Mouse (Mus musculus): ENCODE measurements around the gene Ccdc142. TPM values are rescaled to one million over a fixed set of nuclear protein-coding genes. Genes with fewer than 3 reads are reported as not detected.
A peak's percentile ranks its signal among the peaks of the same experiment; 100 is the strongest.

Gene Ccdc142
- total RNA-seq (2022) = 1 to 10 TPM in 3 of 4 experiments, not detected in 1; 1.1 to 2.3 (median 1.3) TPM

DNA sequence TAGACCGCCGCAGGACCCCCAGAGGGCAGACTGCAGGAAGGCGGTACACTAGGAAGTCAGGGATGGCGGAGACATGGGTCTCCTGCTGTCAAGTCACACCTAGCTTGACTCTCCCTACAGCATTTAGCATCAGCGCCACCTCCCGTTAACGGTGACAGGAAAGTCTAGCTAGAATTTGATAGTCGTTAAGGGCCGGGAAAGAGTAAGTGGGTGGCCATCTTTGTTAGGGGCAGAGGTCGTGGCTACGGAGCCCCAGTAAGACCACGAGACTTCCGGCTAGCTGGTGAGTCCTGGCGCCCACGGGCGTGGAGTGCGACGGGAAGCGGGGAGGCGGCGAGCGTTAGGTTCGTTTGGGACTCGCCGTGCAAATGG, at the start of gene Ccdc142, which contains the start of gene Gm42688:
Gene Ccdc142 (plus strand): TSS at position 286 of the 372 bp plus-strand sequence.
Gene Gm42688 (plus strand): TSS at position 302 of the 372 bp plus-strand sequence.
- peak; percentile 84 to 87 for DNase-seq (ENCODE audit: low spot score in 2 of 2)

DNA sequence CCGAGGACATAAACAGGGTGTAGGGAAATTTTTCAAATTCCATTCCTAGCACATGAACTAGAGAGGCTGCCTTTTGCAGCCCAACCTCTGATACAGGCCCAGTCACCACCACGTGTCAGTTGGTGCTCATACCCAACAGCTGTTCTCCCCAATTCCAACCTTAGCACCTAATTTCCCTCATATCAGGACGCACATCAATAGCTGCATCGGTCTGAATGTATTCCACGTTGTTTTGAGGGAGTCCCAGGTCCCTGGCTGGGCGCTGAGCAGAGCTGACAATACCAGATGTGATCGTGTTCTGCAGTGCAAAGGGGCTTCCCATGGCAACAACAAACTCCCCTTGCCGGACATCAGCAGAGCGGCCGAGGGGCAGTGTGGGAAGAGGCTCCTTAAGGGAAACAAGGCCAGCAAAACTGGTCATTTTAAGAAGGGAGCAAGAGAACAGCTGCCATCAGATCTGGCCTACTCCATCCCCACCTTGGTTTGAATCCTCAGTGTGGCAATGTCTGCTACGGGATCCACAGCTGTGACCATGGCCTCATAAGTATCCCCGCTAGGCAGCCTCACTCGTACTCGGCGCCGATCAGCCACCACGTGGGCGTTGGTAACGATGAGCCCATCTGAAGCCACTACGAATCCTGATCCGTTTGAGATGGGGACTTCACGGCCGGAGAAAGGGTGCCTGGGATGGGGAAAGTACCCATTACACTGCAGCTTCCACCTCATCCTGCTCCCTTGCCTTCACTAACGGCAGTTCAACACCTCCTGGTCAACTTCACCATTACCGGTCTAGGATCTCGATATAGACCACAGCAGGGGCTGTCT, 48.1 kb upstream of the Ccdc142 start:
- DNase-seq (ENCODE audit: low spot score in 2 of 2) = no peak

DNA sequence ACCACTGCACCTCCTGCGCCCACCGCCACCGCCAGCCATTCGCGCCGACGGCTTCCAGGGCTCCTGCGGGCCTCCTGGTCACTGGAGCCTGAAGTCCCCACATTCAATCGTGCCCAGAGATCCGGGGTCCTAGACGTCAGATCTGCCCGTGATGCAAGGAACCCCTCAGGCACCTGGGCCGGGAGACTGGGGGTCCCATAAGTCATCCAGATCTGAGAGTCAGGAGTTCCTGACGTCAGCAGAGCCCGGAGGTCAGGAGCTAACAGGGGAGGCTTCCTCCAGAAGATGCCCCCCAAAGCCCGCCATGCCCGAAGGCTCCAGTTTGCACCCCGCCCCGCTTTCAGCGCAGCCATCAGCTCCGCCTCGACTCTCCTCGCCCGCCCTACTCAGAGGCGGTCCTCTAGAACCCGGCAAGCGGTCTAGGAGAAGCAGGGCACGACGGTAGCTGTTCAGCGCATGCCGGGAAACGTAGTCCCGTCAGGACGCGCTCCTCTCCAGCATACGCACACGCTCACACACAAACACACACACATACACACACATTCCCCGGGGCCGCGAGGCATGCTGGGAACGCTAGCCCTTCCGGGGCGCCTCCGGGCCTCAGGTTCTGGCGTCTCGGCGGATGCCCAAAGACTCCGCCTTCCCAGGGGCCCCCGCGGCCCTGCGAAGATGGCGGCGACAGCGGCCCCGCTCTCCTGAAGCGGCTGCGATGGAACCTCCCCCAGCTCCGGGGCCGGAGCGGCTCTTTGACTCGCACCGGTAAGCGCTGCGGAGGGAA, 47.1 kb upstream of the Ccdc142 start, which contains the start of gene Aup1:
Gene Aup1 (plus strand): TSS at position 448 of the 778 bp plus-strand sequence.
- peak; percentile 93 to 97 for DNase-seq (ENCODE audit: low spot score in 2 of 2)

DNA sequence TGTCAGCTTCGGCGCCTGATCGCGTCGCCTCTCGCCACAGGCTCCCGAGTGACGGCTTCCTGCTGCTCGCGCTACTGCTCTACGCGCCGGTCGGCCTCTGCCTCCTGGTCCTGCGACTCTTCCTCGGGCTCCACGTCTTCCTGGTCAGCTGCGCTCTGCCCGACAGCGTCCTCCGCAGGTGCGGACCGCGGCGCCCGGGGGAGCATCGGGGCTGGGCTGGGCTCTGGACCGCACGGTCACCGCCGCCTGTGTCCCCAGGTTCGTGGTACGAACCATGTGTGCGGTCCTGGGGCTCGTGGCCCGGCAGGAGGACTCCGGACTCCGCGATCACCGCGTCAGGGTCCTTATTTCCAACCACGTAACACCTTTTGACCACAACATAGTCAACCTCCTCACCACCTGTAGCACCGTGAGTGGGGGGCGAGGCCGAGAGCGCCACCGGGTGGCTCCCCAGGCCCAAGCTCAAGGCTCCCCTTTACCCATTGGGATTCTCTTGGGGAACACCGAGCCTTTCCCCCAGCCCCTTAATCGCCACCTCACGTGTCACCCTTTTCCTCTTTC, 46.5 kb upstream of the Ccdc142 start, which contains the start of gene Htra2:
Gene Htra2 (minus strand): TSS at position 403 of the 561 bp plus-strand sequence.
- DNase-seq (ENCODE audit: low spot score in 2 of 2) = no peak

DNA sequence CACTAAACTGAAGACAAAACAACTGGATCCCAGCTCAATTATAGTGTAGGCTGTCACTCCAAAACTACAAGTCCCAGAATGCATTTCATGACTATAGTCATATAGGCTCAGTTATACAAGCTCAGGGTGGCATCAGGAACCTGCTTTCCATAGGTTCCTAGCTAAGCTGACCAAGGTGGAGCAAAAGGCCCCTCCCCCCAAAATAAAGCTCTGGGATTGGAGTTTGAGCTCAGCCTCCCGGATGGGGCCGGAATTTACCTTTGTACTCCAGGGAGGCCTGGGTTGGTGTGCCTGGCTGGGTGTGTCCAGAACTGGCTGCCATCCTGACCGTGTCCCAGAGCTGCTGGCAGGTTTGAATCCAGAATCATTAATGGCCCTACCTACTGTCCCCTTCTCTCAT, 43.6 kb upstream of the Ccdc142 start, which contains the start of gene Dqx1:
Gene Dqx1 (plus strand): TSS at position 55 of the 400 bp plus-strand sequence.
- no peak for DNase-seq (ENCODE audit: low spot score in 2 of 2)

DNA sequence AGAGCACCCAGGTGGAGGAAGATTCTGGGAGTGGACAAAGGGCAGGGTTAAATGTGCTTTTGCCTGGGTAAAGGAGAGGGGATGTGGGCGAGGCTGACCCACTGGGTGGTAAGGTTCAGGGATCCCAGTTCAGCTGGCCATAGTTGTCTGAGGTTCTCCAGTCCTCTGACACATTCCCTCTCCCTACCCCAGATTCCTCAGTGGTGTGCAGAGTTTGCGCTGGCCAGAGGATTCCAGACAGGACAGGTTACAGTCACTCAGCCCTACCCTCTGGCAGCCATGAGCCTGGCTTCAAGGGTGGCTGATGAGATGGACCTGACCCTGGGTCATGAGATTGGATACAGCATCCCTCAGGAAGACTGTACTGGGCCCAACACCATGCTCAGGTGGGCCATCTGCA, 42.7 kb upstream of the Ccdc142 start:
- no peak for DNase-seq (ENCODE audit: low spot score in 2 of 2)

DNA sequence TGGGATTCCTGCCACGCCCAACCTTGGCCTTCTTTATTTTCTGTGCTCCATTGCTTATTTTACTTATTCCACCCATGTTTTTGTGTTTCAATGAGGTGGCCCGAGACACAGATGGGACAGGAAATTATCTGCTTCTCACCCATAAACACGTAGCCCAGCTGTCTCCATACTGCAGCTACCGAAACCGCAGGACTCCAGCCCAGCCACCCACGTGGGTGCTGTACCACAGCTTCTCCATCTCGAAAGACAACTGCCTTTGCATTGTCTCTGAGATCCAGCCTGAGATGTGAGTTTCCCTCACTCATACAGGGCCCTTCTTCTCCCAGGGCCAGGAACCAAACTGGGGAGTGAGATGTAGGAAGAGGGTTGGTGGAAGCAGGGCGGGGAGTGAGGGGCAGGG, 35.4 kb upstream of the Ccdc142 start:
- no peak for DNase-seq (ENCODE audit: low spot score in 2 of 2)

DNA sequence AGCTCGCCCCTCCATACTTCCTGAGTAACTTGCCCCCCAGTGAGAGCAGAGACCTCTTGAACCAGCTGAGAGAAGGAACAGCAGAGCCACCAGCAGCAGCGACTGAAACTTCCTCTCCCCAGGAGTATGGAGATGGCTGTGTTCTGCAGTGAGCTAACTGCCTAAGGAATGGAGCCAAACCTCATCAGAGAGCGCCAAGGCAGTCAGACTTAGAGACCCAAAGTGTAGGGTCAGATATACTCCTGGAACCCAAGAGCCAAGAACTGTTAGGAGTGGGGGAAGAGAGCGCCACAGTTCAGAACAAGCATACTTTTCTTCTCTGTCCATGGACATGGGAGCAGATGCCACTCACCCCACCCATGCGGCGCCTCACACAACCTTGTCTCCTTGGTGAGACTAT, 35.0 kb upstream of the Ccdc142 start:
- DNase-seq (ENCODE audit: low spot score in 2 of 2) = no peak

DNA sequence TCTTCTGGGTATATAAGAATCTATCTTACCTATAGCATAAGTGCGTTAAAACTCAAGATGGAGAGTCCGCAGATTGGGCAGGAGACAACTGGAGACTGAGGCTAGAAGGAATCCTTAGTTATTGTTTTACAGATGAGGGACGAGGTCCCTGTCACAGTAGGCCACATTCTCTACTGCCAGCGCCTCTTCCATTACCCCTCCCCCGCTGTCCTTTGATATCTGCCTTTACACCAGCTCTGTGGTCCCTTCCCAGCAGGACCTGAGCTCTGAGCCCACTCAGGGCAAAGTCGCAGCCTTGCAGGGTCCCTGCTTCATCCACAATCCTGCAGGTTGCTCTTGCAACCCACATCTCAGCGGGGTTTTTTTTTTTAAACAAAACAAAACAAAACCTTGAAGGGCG, 33.2 kb upstream of the Ccdc142 start:
- DNase-seq (ENCODE audit: low spot score in 2 of 2) = no peak

DNA sequence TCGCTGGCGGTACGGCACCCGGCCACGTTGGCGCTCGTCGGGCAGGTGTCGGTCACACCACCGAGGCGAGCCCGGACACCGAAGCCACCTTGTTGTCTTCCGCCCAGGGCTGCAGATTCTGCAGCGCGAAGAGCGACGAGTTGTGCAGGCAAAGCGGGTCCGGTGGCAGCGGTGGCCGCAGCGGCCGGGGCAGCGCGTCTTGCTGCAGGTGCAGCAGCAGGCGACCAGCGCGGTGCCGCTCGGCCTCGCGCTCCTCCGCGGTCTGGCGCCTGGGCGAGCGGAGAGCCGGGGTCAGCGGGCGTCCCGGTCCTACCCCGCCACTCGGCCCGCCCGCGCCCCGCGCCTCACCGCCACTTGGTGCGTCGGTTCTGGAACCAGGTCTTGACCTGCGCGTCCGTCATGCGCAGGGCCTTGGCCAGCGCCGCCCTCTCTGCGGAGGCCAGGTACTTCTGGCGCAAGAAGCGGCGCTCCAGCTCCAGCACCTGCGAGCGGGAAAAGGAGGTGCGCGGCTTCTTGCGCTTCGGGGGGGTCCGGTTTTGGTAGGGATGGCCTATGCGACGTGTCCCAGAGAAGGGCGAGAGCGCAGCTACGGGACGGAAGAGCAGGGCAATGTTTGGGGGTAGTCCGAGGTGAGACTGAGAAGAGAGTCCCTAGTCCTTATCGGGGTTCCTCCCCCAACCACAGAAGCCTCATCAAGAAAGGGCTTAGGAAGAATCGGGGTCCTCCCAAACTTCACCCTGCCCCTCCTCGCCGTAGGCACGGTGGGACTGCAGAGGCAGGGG, 32.5 kb upstream of the Ccdc142 start:
- no peak for DNase-seq (ENCODE audit: low spot score in 2 of 2)

DNA sequence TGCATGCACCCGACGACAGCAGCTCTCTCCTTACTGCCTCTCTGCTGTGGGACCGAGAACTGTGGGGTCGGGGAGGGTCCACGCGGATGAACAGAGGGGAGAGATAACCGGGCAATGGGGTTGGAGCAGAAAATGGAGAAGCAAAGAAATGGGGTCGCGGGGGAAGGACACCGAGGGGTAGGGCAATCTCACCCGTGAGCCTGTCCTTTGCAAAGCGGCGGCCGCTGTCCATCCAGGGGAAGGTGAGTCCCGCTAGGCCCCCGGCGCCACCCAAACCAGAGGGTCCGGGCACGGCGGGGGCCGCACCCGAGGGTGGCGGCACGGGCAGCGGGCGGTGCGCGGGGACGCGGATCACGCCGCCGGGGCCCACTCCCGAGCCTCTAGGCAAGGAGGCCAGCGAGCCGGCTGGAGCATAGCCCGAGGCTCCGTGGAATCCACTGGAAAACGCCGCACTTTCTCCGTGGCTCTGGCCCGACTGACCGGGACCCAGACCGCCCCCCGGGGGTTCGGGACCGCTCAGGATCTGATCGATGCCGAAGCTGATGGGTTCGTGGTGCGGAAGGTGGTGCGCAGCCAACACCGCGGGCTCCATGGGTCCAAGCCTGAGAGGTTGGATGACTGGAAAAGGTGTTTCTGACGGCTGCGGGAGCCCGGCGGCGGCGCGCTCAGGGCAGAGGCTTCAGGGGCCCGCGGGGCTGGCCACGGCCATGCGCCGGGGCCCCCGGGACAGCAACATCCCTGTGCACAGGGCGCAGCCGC, 31.7 kb upstream of the Ccdc142 start:
- DNase-seq (ENCODE audit: low spot score in 2 of 2) = no peak

DNA sequence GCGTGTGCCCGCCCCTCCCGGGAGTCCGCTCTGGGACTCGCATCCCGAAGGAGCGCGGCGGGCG, 31.3 kb upstream of the Ccdc142 start, which contains the start of gene Tlx2:
Gene Tlx2 (minus strand): TSS at position 47 of the 64 bp plus-strand sequence.
- DNase-seq (ENCODE audit: low spot score in 2 of 2) = no peak

DNA sequence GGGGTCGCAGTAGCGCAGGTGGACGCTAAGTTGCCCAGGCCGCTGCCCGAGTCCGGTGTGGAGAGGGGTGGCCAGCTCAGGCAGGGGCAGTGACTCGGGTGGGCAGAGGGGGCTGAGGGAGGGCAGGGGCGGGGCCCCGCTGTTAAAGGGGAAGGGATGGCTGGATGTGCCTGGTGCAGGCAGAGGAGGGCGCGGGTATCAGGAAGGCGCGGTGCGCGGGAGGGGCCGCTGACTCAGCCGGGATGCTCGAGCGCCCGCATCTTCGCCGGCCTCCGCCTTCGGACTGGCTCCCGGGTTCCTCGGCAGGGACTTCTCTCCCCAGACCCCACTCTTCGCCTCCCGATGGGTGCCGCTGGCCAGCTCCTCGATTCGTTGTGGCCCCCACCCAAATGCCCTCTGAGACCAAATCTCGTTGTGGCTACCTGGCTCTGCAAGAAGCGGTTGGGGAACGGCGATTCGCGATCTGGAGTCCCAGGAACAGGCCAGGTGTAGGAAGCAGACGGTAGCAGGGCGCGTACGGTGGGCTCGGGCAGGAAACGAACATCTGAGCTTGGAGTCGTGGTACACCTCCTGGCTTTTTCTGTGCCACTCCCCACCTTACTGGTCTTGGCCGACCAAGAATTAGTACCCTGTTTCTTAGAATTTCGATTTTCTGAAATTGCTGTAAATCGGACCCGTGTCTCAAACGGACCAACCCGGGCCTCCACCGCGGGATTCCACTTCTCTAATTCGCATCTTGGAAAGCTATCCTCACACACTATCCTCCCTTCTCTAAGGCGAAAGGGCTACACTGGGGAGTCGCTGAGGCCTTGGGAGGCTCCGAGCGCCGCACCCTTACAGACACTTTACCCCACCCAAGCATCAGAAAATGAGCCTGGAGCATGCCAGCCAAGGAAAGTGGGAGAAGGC, 30.8 kb upstream of the Ccdc142 start:
- DNase-seq (ENCODE audit: low spot score in 2 of 2) = no peak

DNA sequence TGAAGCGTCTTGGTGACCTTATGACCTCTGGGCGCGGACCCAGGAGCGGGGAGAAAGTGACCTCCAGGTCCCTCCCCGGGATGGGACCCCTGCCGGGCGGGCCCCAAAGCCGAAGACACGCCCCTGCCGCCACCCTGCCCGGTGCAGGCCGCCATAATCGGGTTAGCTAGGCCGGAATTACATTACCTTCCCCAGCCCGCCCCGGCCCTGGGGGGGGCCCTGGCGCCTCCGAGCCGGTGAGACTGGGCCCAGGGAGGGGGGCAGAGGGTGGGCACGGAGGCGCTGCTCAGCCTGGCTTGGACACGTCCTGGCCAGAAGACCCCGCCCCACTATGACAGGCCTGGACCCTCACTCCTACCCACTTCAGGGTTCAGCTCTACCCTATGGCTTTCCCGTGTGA, 30.2 kb upstream of the Ccdc142 start:
- no peak for DNase-seq (ENCODE audit: low spot score in 2 of 2)

DNA sequence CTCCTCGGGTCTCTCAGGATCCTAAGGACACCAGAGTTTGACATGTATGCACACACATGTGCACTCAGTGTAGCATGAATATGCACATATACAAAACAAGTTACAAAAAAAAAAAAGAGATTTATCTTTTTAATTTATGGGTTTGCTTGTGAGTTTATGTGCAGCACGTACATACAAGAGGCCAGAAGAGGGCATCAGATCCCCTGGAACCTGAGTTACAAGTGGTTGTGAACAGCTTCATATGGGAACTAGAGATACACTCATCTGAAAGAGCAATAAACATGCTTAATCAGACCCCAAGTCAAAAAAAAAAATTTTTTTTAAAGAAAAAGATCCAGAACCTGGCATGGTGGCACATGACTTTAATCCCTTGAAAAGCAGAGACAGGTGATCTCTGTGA, 26.4 kb upstream of the Ccdc142 start:
- DNase-seq (ENCODE audit: low spot score in 2 of 2) = no peak

DNA sequence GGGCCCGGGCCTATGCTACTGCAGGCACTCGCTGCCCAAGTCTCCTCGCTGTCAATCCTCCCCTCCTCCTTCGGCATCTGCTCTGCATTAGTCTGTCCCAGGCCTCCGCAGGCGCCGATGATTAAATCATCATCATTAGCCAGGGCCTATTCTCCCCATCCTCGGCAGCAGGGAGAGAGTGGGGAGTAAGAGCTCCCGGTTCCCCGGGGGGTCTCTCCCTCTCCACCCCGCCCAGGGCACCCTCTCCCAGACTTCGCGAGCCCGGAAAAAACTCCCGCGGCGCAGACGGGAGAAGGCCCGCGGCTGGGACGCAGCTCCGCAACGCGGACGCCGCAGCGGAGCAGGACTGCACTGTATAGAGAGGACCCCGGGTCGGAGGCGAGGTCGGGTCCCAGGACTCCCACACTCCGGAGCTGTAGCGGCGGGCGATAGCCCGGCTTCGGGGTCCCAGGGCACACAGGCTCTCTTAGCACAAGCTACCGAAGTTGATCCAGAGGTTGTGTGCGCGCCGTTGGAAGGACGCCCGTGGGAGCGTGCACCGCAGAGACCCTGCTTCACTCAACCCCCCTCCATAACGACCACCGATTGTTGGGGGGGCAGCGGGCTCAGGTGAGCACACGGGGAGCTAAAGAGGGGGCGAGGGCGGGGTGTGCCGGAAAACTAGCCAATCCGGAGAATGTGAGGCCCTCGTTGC, 23.6 kb upstream of the Ccdc142 start, which contains the start of gene Pcgf1:
Gene Pcgf1 (plus strand): TSS at position 240 of the 694 bp plus-strand sequence.
- DNase-seq (ENCODE audit: low spot score in 2 of 2) = no peak

DNA sequence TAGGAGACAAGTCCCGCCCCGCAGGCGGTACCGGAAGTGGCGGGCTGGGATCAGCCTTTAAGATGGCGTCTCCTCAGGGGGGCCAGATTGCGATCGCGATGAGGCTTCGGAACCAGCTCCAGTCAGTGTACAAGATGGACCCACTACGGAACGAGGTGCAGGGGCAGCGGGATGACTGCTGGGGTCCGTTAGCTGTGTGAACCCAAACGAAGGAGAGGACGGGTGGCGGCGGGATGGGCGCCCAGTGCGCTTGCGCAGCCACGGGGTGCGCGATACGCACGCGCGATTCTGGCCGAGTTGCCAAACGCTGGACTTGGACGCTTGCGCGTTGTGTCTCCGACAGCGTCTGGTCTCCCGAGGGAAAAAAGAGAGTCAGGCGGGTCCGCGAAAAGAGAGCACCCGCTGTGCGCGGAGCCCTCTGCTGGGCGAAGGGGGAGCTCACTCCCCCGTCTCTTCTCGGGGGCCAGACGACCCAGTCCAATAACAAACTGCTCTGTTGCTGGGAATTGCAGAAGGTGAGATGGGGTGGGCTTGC, 23.0 kb upstream of the Ccdc142 start:
- peak; percentile 99 to 100 for DNase-seq (ENCODE audit: low spot score in 2 of 2)

DNA sequence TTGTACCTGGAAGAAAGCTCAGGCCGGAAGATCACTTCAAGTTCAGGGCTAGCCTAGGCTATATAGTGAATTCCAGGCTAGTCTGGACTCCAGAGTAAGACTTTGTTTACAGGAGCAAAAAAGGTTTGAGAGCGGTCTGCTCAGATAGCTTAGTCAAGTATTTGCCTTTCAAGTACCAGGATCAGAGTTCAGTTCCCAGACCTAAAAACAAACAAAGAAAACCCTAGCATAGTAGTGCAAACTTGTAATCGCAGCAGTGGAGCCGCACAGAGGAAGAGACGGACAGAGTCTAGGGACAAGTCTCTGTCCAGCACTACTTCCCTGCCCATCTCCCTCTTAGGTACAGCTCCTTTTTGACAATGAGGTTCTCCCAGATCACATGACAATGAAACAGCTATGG, 21.2 kb upstream of the Ccdc142 start:
- no peak for DNase-seq (ENCODE audit: low spot score in 2 of 2)

DNA sequence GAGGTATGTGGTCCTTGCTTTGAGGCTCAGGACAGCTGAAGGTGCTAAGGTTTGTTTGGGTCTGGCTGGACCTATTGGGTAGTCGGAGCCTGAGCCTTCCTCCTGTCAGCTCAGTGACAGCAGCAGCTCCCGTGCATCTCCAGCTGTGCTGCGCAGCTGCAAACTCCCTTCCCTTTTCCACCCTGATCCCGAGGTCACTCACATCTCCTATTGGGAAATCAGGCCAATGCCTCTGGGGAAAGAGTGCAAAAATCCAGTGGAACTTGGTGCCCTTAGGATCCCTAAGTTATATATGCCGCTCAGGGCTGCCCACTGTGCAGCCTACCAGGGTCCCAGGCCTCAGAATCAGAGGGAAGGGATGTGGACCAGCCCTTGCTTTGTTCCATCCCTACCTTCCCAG, 17.9 kb upstream of the Ccdc142 start:
- DNase-seq (ENCODE audit: low spot score in 2 of 2) = no peak
